Mouse (Mus musculus): ENCODE measurements around the gene D7Ertd443e.
A peak's percentile ranks its signal among the peaks of the same experiment; 100 is the strongest.

The D7Ertd443e gene

DNA sequence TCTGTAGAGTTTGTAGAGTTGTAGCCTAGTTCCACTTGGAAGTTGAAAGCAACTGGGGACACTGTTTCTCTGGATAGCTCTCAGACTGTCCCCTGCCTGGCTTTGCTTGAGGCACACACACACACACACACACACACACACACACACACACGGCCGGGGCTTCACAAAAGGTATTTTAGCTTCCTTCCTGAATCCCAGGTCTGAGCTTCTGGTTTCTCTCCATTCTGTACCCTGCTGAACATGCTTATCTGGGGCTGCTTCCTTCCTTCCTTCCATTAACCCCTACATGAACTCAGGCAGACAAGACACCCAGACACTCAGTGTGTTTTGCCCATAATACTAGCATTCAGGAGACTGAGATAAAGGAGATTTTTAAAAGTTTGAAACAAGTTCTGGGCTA lies 155.6 kb downstream of the D7Ertd443e start:
- no peak for DNase-seq (ENCODE audit: low read depth, low spot score)

DNA sequence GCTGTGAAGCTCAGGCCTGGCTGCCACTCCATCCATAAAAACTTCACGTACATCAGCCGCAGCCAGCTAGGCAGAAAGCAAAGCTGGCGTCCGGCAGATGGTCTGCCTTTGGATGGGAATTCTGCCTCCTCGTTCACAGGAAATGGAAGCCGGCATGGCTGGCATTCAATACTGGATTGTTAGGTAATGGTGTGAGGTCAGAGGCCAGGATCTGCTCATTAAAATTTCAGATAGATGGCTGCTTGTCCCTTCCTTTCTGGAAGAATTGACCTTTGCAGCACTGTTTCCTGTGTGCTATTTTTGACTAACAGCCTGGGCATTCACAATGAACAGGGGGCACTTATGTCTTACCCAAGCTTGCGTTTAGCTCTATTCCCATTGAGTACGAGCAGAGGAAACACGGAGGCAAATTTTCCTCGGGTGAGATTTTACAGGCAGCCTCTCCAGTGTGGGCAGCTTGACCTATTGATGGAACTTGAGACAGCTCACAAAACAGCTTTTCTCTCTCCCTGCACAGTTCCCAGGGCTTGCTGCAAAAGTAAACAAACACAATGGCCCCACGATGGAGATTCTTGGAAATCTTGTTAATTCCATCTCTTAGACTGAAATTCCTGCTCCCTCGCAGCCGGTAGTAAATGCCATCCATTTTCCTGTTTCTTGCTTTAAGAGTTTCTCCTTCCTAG lies 157.5 kb downstream of the D7Ertd443e start:
- no peak for DNase-seq (ENCODE audit: low read depth, low spot score)

DNA sequence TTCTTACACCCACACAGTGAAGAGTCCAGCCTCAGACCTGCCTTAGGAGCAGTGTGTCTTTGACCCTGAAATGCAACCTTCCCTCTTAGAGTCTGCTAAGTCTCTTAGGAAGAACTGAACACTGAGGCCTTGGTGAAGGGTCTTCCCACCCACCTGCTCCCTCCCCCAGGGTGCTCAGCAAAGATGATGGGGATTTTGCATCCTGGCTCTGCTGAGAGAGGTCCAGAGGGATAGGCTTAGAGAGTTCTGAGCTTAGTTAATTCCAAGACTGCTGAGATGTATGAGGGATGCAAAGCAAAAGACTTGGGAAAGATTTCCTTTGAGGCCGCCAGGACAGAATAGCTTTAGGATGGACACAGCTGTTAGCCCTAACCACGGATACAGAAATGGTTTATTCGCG lies 158.4 kb downstream of the D7Ertd443e start:
- DNase-seq (ENCODE audit: low read depth, low spot score), result no peak

DNA sequence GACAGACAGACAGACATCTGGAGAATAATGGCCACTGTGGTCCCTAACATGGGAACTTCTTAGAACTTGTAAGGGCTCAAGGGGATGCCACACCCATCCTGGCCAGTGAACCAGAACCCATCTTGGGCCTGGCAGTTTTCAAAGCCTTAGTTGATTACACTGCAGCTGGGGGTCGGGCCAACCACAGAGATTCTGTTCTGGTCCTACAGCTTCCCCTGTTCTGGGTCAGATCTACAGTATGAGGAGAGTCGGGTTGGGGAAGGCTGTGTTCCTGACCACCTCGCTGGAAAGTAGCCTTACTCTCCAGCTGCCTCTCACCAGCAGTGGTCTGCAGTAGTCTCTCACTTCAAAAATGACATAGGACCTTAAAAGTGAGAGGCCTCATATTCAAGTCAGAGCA lies 159.2 kb downstream of the D7Ertd443e start:
- DNase-seq (ENCODE audit: low read depth, low spot score), result no peak

DNA sequence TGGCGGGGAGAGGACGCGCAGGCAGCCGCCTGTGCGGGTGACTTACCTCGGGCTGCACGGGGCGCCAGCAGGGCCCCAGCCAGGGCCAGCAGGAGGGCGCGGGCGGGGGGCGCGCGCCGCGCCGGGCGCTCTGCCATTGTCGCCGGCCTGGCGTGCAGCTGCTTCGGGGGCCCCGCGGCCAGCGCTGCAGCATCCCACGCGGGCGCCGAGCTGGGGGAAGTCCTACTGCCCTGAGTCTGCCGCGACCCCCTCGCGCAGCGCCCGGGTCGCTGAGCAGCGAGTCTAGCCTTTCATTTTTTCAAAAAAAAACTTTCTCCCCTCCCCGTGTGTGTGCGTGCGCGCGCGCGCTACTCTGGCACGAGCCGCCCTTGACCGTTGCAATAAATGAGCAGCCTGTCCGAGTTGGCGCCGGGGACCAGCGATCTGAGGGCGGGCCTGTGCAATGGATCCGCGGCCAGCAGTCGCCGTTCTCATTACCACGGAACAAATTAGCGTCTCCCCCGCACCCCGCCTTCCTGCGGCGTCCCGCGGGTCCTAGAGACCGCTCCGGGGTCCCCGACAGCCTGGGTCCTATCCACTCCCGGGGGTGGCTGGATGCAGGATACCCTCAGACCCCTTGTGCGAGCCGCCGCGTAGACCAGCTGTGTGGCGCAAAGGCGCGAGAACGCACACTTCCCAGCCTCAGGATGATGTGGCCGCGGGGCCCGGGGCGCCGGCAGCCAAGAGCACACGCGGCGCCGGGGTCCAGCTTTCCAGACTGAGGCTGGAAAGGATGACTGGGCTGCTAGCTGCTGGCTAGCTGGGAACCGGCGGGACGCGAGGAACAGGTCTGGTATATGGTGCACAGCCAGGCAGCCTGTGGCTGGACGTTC lies 160.5 kb downstream of the D7Ertd443e start:
- DNase-seq (ENCODE audit: low read depth, low spot score), result no peak

DNA sequence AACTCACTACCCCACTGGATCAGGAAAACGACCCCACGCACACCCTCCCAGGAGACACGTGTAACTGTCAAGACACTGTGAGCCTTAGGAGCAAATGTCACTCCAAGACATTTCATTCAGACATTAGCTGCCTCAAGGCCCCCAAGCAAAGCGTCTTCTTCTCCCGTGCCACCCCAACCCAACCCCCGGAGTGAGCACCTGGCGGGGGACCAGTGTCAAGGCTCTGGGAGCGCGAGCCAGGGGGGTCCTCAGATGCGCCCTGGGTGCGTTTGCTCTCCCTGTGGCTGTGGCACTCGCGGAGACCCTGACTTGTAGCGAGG lies 161.1 kb downstream of the D7Ertd443e start:
- no peak for DNase-seq (ENCODE audit: low read depth, low spot score)

DNA sequence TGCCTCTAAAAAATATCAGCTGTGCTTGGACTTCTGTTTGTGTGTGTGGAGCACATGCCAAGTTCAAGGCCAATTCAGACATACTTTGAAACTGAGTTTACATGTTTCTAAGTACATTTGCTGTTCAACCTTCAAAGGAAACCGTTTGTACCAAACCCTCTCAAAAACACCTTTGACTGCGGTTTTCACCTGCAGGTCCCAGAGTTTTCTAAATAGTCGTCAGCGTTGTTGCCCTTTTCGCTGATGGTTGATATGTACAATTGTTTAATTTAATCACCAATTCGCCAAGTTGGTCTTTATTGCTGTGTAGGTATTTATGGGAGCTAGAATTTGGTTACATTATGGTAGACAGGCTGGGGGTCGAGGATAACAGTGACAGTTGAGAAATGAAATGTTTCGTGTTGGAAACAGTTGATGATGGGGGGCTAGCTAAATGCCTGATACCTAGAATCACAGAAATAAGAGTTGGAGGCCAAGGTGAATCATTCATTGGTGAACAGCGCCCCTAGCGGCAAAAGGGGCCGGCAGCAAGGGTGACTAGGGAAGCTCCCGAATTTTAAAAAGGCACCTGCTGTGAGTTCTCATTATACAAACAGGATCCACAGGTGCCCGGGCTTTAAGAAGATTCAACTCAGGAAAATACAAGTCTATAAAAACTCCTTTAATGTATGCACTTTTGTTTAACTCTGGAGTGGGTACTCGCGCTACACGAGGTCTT lies 161.9 kb downstream of the D7Ertd443e start:
- DNase-seq (ENCODE audit: low read depth, low spot score), result peak; percentile 3

All from c-Kit-negative CD71-positive TER-119-positive erythroid progenitor cells, embryonic 14.5 days (primary cell).